Mouse (Mus musculus): ENCODE results near the gene Crispld2. TPM values are rescaled to one million over a fixed set of nuclear protein-coding genes. Genes with fewer than 3 reads are reported as not detected.

Gene Crispld2
- total and polyA plus RNA-seq, 3 experiments: 0.23 to 3.7 (median 0.45) TPM

DNA sequence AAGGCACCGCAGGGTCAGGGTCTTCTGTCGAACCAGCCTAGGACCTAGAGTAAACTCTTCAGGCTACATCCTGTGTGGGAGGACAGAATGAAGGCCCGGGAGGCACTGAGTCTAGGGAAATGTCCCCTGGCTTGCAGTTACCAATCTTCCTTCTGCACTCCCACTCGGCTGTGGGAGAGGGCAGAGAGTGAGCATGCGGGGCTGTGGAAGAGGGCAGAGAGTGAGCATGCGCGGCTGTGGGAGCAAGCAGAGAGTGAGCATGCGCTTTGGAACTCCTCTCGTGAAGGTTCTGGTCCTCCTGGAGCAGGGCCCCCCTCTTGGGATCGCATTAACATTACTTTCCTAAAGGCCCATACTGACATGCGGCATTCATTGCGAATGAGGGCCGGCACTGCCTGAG is 25.1 kb downstream of the Crispld2 start:
- peaks cover 59% of the 10 kb centered on the region for H3K4me1 ChIP-seq (ENCODE audit: insufficient read depth, low read depth, low read length)
- TF ChIP-seq POLR2AphosphoS5 (IDR thresholded peaks at IDR 0.05; ENCODE audit: insufficient replicate concordance, low read depth, low read length) (no peak), GATA2 (IDR thresholded peaks at IDR 0.05; ENCODE audit: borderline replicate concordance, low read depth, low read length) (no peak), CTCF (IDR thresholded peaks at IDR 0.05; ENCODE audit: low read depth, low read length) (no peak), GATA1 (IDR thresholded peaks at IDR 0.05; ENCODE audit: borderline replicate concordance, low read length) (no peak), TAL1 (conservative IDR thresholded peaks at IDR 0.05; ENCODE audit: low read depth, low read length) (no peak)
- H3K27me3 ChIP-seq (ENCODE audit: insufficient read depth, low read length): peaks cover 79% of the 10 kb centered on the region
- H3K9me3 ChIP-seq (replicated peaks): no peaks in the 10 kb centered on the region
- H3K36me3 ChIP-seq (replicated peaks): no peaks in the 10 kb centered on the region
- no peak for ATAC-seq (ENCODE audit: extremely low read depth, insufficient number of reproducible peaks, low FRiP score, poor library complexity, severe bottlenecking)
- no peak overlapping the region for H3K4me3 ChIP-seq (ENCODE audit: low read depth, low read length)
- no peak for DNase-seq (ENCODE audit: low spot score)

DNA sequence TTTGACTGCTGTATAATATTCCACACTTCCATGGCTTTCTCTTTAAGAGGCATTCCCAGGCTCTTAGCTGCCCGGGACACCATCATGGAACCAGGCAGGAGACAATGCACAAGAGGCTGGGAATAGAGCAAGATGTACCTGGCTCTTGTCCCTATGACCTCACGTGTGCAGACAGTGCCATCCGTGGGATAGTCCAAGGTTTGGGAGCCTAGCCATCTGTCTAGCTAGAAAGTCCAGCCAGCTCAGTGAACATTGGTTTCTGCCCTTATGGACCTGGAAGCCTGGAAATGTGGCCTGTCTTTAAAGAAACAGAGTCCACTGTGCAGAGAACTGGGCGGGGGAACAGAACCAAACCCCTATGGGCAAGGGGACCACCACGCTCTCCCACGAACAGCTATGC is 25.5 kb downstream of the Crispld2 start:
- DNase-seq (ENCODE audit: low spot score): no peak
- Histone ChIP-seq H3K36me3 (replicated peaks) (no peaks in the 10 kb centered on the region), H3K27me3 (ENCODE audit: insufficient read depth, low read length) (peaks cover 81% of the 10 kb centered on the region), H3K4me3 (ENCODE audit: low read depth, low read length) (no peak overlapping the region), H3K4me1 (ENCODE audit: insufficient read depth, low read depth, low read length) (peaks cover 61% of the 10 kb centered on the region), H3K9me3 (replicated peaks) (peaks cover 4% of the 10 kb centered on the region)
- ATAC-seq (ENCODE audit: extremely low read depth, insufficient number of reproducible peaks, low FRiP score, poor library complexity, severe bottlenecking): no peak
- TF ChIP-seq POLR2AphosphoS5 (IDR thresholded peaks at IDR 0.05; ENCODE audit: insufficient replicate concordance, low read depth, low read length) (no peak), GATA2 (IDR thresholded peaks at IDR 0.05; ENCODE audit: borderline replicate concordance, low read depth, low read length) (no peak), CTCF (IDR thresholded peaks at IDR 0.05; ENCODE audit: low read depth, low read length) (no peak), TAL1 (conservative IDR thresholded peaks at IDR 0.05; ENCODE audit: low read depth, low read length) (no peak), GATA1 (IDR thresholded peaks at IDR 0.05; ENCODE audit: borderline replicate concordance, low read length) (no peak)

DNA sequence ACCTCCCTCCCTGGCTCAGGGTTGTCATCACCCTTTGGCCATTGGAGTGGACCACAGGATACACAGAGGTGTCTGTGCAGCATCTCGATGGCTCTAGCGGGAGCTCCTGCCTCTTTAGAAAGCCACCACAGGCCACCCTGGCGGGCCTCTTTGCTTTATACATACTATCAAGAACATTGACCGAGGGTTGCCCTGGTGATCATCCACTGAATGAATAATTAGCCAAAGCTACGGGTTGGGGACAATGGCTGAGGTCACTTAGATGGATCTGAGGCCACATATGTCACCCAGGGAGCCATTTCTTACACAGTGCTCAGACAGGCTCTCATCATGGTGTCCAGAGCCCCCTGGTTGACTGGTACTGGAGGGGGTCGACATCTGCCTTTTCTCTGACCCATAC is 26.1 kb downstream of the Crispld2 start:
- Histone ChIP-seq H3K36me3 (replicated peaks) (no peaks in the 10 kb centered on the region), H3K9me3 (replicated peaks) (peaks cover 5% of the 10 kb centered on the region), H3K4me3 (ENCODE audit: low read depth, low read length) (no peak overlapping the region), H3K27me3 (ENCODE audit: insufficient read depth, low read length) (peaks cover 83% of the 10 kb centered on the region), H3K4me1 (ENCODE audit: insufficient read depth, low read depth, low read length) (peaks cover 60% of the 10 kb centered on the region)
- TF ChIP-seq POLR2AphosphoS5 (IDR thresholded peaks at IDR 0.05; ENCODE audit: insufficient replicate concordance, low read depth, low read length) (no peak), TAL1 (conservative IDR thresholded peaks at IDR 0.05; ENCODE audit: low read depth, low read length) (no peak)
- no peak for ATAC-seq (ENCODE audit: extremely low read depth, insufficient number of reproducible peaks, low FRiP score, poor library complexity, severe bottlenecking)
- DNase-seq (ENCODE audit: low spot score): no peak

DNA sequence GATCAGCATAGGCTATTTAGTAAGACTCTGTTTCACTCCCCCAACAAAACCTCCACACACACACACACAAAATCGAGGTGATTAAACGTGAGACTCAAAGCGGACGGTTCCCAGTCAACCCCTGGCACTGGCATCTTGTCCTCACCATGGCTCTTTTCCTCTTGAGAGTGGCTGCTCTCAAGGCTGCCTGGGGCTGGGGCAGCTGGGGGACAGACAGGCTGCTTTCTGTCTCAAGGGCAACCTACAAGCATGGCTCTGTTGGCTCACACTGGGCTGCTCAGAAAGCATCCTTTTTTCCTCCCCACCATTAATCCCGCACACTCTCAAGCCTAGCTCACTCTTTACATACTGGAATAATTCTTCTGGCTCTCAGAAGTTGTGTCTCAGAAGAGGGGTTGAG is 27.1 kb downstream of the Crispld2 start:
- ATAC-seq (ENCODE audit: extremely low read depth, insufficient number of reproducible peaks, low FRiP score, poor library complexity, severe bottlenecking): no peak
- TF ChIP-seq CTCF (IDR thresholded peaks at IDR 0.05; ENCODE audit: low read depth, low read length) (no peak), GATA2 (IDR thresholded peaks at IDR 0.05; ENCODE audit: borderline replicate concordance, low read depth, low read length) (no peak), TAL1 (conservative IDR thresholded peaks at IDR 0.05; ENCODE audit: low read depth, low read length) (no peak), GATA1 (IDR thresholded peaks at IDR 0.05; ENCODE audit: borderline replicate concordance, low read length) (no peak), POLR2AphosphoS5 (IDR thresholded peaks at IDR 0.05; ENCODE audit: insufficient replicate concordance, low read depth, low read length) (no peak)
- DNase-seq (ENCODE audit: low spot score): no peak
- no peaks in the 10 kb centered on the region for H3K36me3 ChIP-seq (replicated peaks)
- H3K9me3 ChIP-seq (replicated peaks): peaks cover 5% of the 10 kb centered on the region
- no peak overlapping the region for H3K4me3 ChIP-seq (ENCODE audit: low read depth, low read length)
- peaks cover 87% of the 10 kb centered on the region for H3K27me3 ChIP-seq (ENCODE audit: insufficient read depth, low read length)
- peaks cover 52% of the 10 kb centered on the region for H3K4me1 ChIP-seq (ENCODE audit: insufficient read depth, low read depth, low read length)

DNA sequence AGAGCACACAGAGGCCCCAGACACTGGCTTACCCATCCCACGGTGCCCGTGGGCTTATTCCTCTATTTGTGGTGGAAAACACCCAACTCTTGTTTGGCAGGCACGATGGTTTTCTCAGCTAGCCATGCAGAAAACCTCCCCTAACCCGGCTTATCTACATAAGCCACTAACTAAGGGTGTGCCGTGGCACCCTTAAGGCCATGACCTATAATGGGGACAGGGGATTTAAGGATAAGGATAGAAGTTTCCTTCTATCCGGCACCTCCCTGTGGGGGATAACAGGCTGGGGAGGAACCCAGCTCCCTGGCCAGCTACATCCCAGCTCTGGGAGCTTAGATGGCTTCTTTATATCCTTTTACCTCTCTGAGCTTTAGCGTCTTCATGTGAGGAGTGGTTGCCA is 28.1 kb downstream of the Crispld2 start:
- DNase-seq (ENCODE audit: low spot score): no peak
- no peak overlapping the region; the same call in 1 of the 2 replicates for H3K4me3 ChIP-seq (ENCODE audit: low read depth, low read length)
- no peak for TF ChIP-seq GATA1 (IDR thresholded peaks at IDR 0.05; ENCODE audit: borderline replicate concordance, low read length)
- no peak for TF ChIP-seq GATA2 (IDR thresholded peaks at IDR 0.05; ENCODE audit: borderline replicate concordance, low read depth, low read length)
- TF ChIP-seq TAL1 (conservative IDR thresholded peaks at IDR 0.05; ENCODE audit: low read depth, low read length): no peak
- no peak for TF ChIP-seq POLR2AphosphoS5 (IDR thresholded peaks at IDR 0.05; ENCODE audit: insufficient replicate concordance, low read depth, low read length)
- TF ChIP-seq CTCF (IDR thresholded peaks at IDR 0.05; ENCODE audit: low read depth, low read length): no peak
- peaks cover 88% of the 10 kb centered on the region for H3K27me3 ChIP-seq (ENCODE audit: insufficient read depth, low read length)
- H3K36me3 ChIP-seq (replicated peaks): no peaks in the 10 kb centered on the region
- peaks cover 53% of the 10 kb centered on the region for H3K4me1 ChIP-seq (ENCODE audit: insufficient read depth, low read depth, low read length)
- ATAC-seq (ENCODE audit: extremely low read depth, insufficient number of reproducible peaks, low FRiP score, poor library complexity, severe bottlenecking): 0 out of 2 replicates have a peak, but pooled peaks have one; percentile 16
- H3K9me3 ChIP-seq (replicated peaks): peaks cover 5% of the 10 kb centered on the region

DNA sequence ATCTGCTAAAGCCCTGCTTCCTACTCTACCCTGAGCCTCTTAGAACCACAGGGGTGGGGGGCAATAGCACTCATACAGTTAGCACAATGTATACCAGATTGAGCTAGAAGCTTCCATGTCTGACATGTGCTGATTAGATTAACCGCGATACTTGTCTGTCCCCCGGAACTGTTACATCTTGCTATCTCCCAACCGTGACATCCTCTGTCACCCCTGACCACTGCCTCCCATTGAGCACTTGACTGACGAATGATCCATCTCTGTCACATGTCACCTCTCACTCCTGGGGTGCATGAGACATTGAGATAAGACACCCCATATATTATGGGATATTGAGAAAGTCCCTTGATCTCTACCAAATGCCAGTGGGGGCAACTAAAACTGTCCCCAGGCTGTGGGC is 34.0 kb downstream of the Crispld2 start:
- Histone ChIP-seq H3K9me3 (replicated peaks) (peaks cover 5% of the 10 kb centered on the region), H3K27me3 (ENCODE audit: insufficient read depth, low read length) (peaks cover 54% of the 10 kb centered on the region), H3K36me3 (replicated peaks) (no peaks in the 10 kb centered on the region), H3K4me3 (ENCODE audit: low read depth, low read length) (no peak overlapping the region; the same call in 1 of the 2 replicates), H3K4me1 (ENCODE audit: insufficient read depth, low read depth, low read length) (peaks cover 70% of the 10 kb centered on the region)
- TF ChIP-seq GATA1 (IDR thresholded peaks at IDR 0.05; ENCODE audit: borderline replicate concordance, low read length) (no peak), CTCF (IDR thresholded peaks at IDR 0.05; ENCODE audit: low read depth, low read length) (no peak), GATA2 (IDR thresholded peaks at IDR 0.05; ENCODE audit: borderline replicate concordance, low read depth, low read length) (0 out of 2 replicates have a peak, but pooled peaks have one; percentile 43), TAL1 (conservative IDR thresholded peaks at IDR 0.05; ENCODE audit: low read depth, low read length) (peak; percentile 94), POLR2AphosphoS5 (IDR thresholded peaks at IDR 0.05; ENCODE audit: insufficient replicate concordance, low read depth, low read length) (no peak)
- peak; percentile 95 for ATAC-seq (ENCODE audit: extremely low read depth, insufficient number of reproducible peaks, low FRiP score, poor library complexity, severe bottlenecking)
- peak; percentile 85 for DNase-seq (ENCODE audit: low spot score)
